Mouse (Mus musculus): Measurements from ENCODE around the gene Anapc11.

The Anapc11 gene

GRCm38 (mm10) chr11:120580871-120581331, 17.3 kb upstream of the Anapc11 start:
- ChIA-PET CTCF (interaction anchor here in 3 of 4 experiments (0.6 to 2.6 kb wide), 20 partner anchors 9 to 412 kb away, joined by 3 to 19 read pairs (median 6); partner anchors contain the start of genes Arl16 (in 1 of the 3), Cenpx (in 1 of the 3), Lrrc45 (in 1 of the 3) and Pycr1 (in 1 of the 3)), POLR2A (interaction anchor here (0.8 to 16.3 kb wide), 25 partner anchors 10 to 352 kb away, joined by 3 to 358 read pairs (median 10); partner anchors contain the start of genes Mafg (in 2 of the 4), Pycr1 (in 2 of the 4), Sirt7 (in 2 of the 4) and Alyref (in 1 of the 4))

- POLR2A ChIA-PET: interaction anchor here (0.5 to 10.1 kb wide), 84 partner anchors 8 to 918 kb away, joined by 3 to 112 read pairs (median 4); partner anchors contain the start of genes P4hb (in 3 of the 4), Slc25a10 (in 3 of the 4), Alyref (in 2 of the 4) and Anapc11 (in 2 of the 4)
- CTCF ChIA-PET: interaction anchor here (0.7 to 1.9 kb wide), 21 partner anchors 8 to 195 kb away, joined by 3 to 18 read pairs (median 4); partner anchors contain the start of genes P4hb (in 2 of the 4), Cenpx (in 1 of the 4) and Lrrc45 (in 1 of the 4)
Measured at GRCm38 (mm10) chr11:120581490-120582267, 16.5 kb upstream of the Anapc11 start, which contains the start of gene Arhgdia. TSS of gene Arhgdia (minus strand) at chr11:120581624.

GRCm38 (mm10) chr11:120582268-120582981, 15.8 kb upstream of the Anapc11 start:
- ChIA-PET POLR2A (interaction anchor here (0.6 to 10.1 kb wide), 86 partner anchors 8 to 919 kb away, joined by 3 to 112 read pairs (median 4); partner anchors contain the start of genes P4hb (in 3 of the 4), Slc25a10 (in 3 of the 4), Alyref (in 2 of the 4) and Anapc11 (in 2 of the 4)), CTCF (interaction anchor here (0.5 to 1.9 kb wide), 27 partner anchors 9 to 398 kb away, joined by 3 to 18 read pairs (median 4); partner anchors contain the start of genes P4hb (in 2 of the 4), Cenpx (in 1 of the 4), Lrrc45 (in 1 of the 4) and Pcyt2 (in 1 of the 4))

GRCm38 (mm10) chr11:120582982-120583293, 15.3 kb upstream of the Anapc11 start:
- ChIA-PET POLR2A (interaction anchor here (0.6 to 10.1 kb wide), 56 partner anchors 8 to 368 kb away, joined by 3 to 112 read pairs (median 5); partner anchors contain the start of genes P4hb (in 3 of the 4), Alyref (in 2 of the 4), Anapc11 (in 2 of the 4) and Mafg (in 2 of the 4)), CTCF (interaction anchor here in 3 of 4 experiments (0.5 to 1.9 kb wide), 17 partner anchors 10 to 398 kb away, joined by 3 to 18 read pairs (median 4); partner anchors contain the start of genes Cenpx (in 1 of the 3), Lrrc45 (in 1 of the 3), P4hb (in 1 of the 3) and Pcyt2 (in 1 of the 3))

- ChIA-PET POLR2A (interaction anchor here in 2 of 4 experiments (0.8 to 10.1 kb wide), 13 partner anchors 10 to 94 kb away, joined by 3 to 112 read pairs (median 9); partner anchors contain the start of genes Mafg (in 2 of the 2), P4hb (in 2 of the 2), Alyref (in 1 of the 2) and Anapc11 (in 1 of the 2)), CTCF (interaction anchor here in 2 of 4 experiments (0.6 to 1.3 kb wide), 7 partner anchors 11 to 72 kb away, joined by 3 read pairs; partner anchors contain the start of gene P4hb (in 1 of the 2))
Measured at GRCm38 (mm10) chr11:120583937-120584336, 14.3 kb upstream of the Anapc11 start.

- POLR2A ChIA-PET: interaction anchor here in 2 of 4 experiments (0.9 to 12.3 kb wide), 11 partner anchors 6 to 133 kb away, joined by 3 to 215 read pairs (median 7); partner anchors contain the start of genes P4hb (in 2 of the 2), Alyref (in 1 of the 2), Anapc11 (in 1 of the 2) and Npb (in 1 of the 2)
- CTCF ChIA-PET: interaction anchor here in 1 of 4 experiments (0.7 to 2.2 kb wide), 2 partner anchors 9 to 12 kb away, joined by 4 to 7 read pairs; no protein-coding TSS in a partner anchor
Measured at GRCm38 (mm10) chr11:120588531-120588930, 9.7 kb upstream of the Anapc11 start.

GRCm38 (mm10) chr11:120597240-120598235, 683 bp upstream of the Anapc11 start:
- CTCF ChIA-PET: interaction anchor here in 2 of 4 experiments (0.9 to 1.5 kb wide), 4 partner anchors 12 to 18 kb away, joined by 3 to 6 read pairs (median 4); no protein-coding TSS in a partner anchor
- POLR2A ChIA-PET: interaction anchor here (0.5 to 12.3 kb wide), 45 partner anchors 9 to 550 kb away, joined by 3 to 215 read pairs (median 5); partner anchors contain the start of genes P4hb (in 3 of the 4), Mafg (in 2 of the 4), Npb (in 2 of the 4) and Arl16 (in 1 of the 4)

- POLR2A ChIA-PET: interaction anchor here in 3 of 4 experiments (0.6 to 12.3 kb wide), 16 partner anchors 9 to 348 kb away, joined by 3 to 215 read pairs (median 4); partner anchors contain the start of genes Npb (in 2 of the 3), P4hb (in 2 of the 3), Arhgdia (in 1 of the 3) and Mafg (in 1 of the 3)
- CTCF ChIA-PET: no interaction called here
Measured at GRCm38 (mm10) chr11:120598990-120599549, 849 bp downstream of the Anapc11 start.

GRCm38 (mm10) chr11:120600716-120601115, 2.5 kb downstream of the Anapc11 start:
- ChIA-PET POLR2A (interaction anchor here in 2 of 4 experiments (0.7 to 1.5 kb wide), 4 partner anchors 9 to 1601 kb away, joined by 3 to 5 read pairs (median 3); no protein-coding TSS in a partner anchor), CTCF (interaction anchor here in 1 of 4 experiments (0.6 kb wide), 1 partner anchor 16 kb away, joined by 3 read pairs; no protein-coding TSS in a partner anchor)

GRCm38 (mm10) chr11:120603545-120603944, 5.3 kb downstream of the Anapc11 start:
- ChIA-PET POLR2A (interaction anchor here in 3 of 4 experiments (0.6 to 1.9 kb wide), 10 partner anchors 9 to 41 kb away, joined by 3 to 5 read pairs (median 3); partner anchors contain the start of genes Arhgdia (in 1 of the 3), P4hb (in 1 of the 3) and Pycr1 (in 1 of the 3)), CTCF (interaction anchor here in 1 of 4 experiments (0.6 kb wide), 1 partner anchor 333 kb away, joined by 7 read pairs; no protein-coding TSS in a partner anchor)

- POLR2A ChIA-PET: interaction anchor here in 3 of 4 experiments (0.6 to 8.3 kb wide), 25 partner anchors 9 to 252 kb away, joined by 3 to 149 read pairs (median 5); partner anchors contain the start of genes P4hb (in 2 of the 3), Alyref (in 1 of the 3), Anapc11 (in 1 of the 3) and Mafg (in 1 of the 3)
- CTCF ChIA-PET: interaction anchor here in 3 of 4 experiments (0.6 to 3.1 kb wide), 4 partner anchors 11 to 117 kb away, joined by 3 to 7 read pairs (median 4); no protein-coding TSS in a partner anchor
Measured at GRCm38 (mm10) chr11:120605667-120606066, 7.4 kb downstream of the Anapc11 start.

GRCm38 (mm10) chr11:120606764-120607163, 8.5 kb downstream of the Anapc11 start:
- POLR2A ChIA-PET: interaction anchor here in 2 of 4 experiments (1.0 to 8.3 kb wide), 14 partner anchors 10 to 117 kb away, joined by 3 to 149 read pairs (median 8); partner anchors contain the start of genes Alyref (in 1 of the 2), Anapc11 (in 1 of the 2), P4hb (in 1 of the 2) and Pcyt2 (in 1 of the 2)
- CTCF ChIA-PET: interaction anchor here in 1 of 4 experiments (1.1 to 3.1 kb wide), 2 partner anchors 27 to 118 kb away, joined by 3 to 7 read pairs; no protein-coding TSS in a partner anchor

GRCm38 (mm10) chr11:120608241-120609034, 10.2 kb downstream of the Anapc11 start, which contains the start of gene Npb:
TSS of gene Npb (plus strand) at chr11:120608477.
- POLR2A ChIA-PET: interaction anchor here (0.5 to 28.4 kb wide), 69 partner anchors 9 to 383 kb away, joined by 3 to 947 read pairs (median 5); partner anchors contain the start of genes Mafg (in 4 of the 4), P4hb (in 4 of the 4), Alyref (in 3 of the 4) and Anapc11 (in 3 of the 4)
- CTCF ChIA-PET: interaction anchor here in 3 of 4 experiments (0.7 to 3.1 kb wide), 18 partner anchors 11 to 196 kb away, joined by 3 to 19 read pairs (median 5); partner anchors contain the start of gene Rac3 (in 2 of the 3)

Data from embryonic stem cell, embryonic (primary cell).